Mouse (Mus musculus): ENCODE data around the gene Cdc42ep3.

GRCm38 (mm10) chr17:79290697-79291096, 64.2 kb downstream of the Cdc42ep3 start:
- TF ChIP-seq FOSL1 (IDR thresholded peaks at IDR 0.05; ENCODE audit: insufficient read depth, low read length, poor library complexity, severe bottlenecking) = no peak
- TF ChIP-seq CTCF (IDR thresholded peaks at IDR 0.05; ENCODE audit: control insufficient read depth, insufficient read depth, insufficient read length) = no peak
- no peak for TF ChIP-seq USF1 (IDR thresholded peaks at IDR 0.05; ENCODE audit: low read depth)
- TF ChIP-seq MYOG (IDR thresholded peaks at IDR 0.05; ENCODE audit: control insufficient read depth, extremely low read depth, insufficient read length) = no peak
- peak; percentile 34 for TF ChIP-seq MYOD1 (IDR thresholded peaks at IDR 0.05; ENCODE audit: control insufficient read depth, insufficient read length, low read depth)
- no peak for TF ChIP-seq CEBPB (IDR thresholded peaks at IDR 0.05; ENCODE audit: low read depth)
